Mouse (Mus musculus) layer of hippocampus, adult 8-10 months (tissue): ENCODE measurements around the gene Angptl2. TPM values are rescaled to one million over a fixed set of nuclear protein-coding genes. Genes with fewer than 3 reads are reported as not detected.
A peak's percentile ranks its signal among the peaks of the same experiment; 100 is the strongest.
"Not testable (repeated sequence)": the region's sequence is repeated elsewhere in the genome, so short reads cannot be mapped to it uniquely, and the experiment has no call there.

Experiments
- DNase-seq, 2 experiments: peaks; one replicate each; pipeline ENCODE4 v3.0.0; 2022; ENCODE audit warnings: low spot score in 2 of 2
- total RNA-seq, 4 experiments: library from RNA; stranded (reverse); gene quantifications; 2 replicates each; pipeline ENCODE4 v1.2.4; 2022

Gene Angptl2
- total RNA-seq, 4 experiments from 2014 or later = 1.5 to 3.7 (median 2.4) TPM

GRCm38 (mm10) chr2:33200368-33201068, 15.4 kb upstream of the Angptl2 start:
- no peak for DNase-seq

- no peak for DNase-seq
These were observed 12.6 kb upstream of the Angptl2 start for GRCm38 (mm10) chr2:33203284-33203683.

GRCm38 (mm10) chr2:33204980-33205379, 10.9 kb upstream of the Angptl2 start:
- DNase-seq = no peak

- DNase-seq = no peak
These were observed 9.8 kb upstream of the Angptl2 start for GRCm38 (mm10) chr2:33205939-33206525.

GRCm38 (mm10) chr2:33207069-33207468, 8.8 kb upstream of the Angptl2 start:
- DNase-seq = no peak

GRCm38 (mm10) chr2:33208134-33208533, 7.7 kb upstream of the Angptl2 start:
- no peak for DNase-seq

GRCm38 (mm10) chr2:33210841-33211240, 5.0 kb upstream of the Angptl2 start:
- no peak for DNase-seq

GRCm38 (mm10) chr2:33211263-33211662, 4.6 kb upstream of the Angptl2 start:
- not testable (repeated sequence) for DNase-seq

GRCm38 (mm10) chr2:33215177-33215699, 631 bp upstream of the Angptl2 start:
- no peak for DNase-seq

GRCm38 (mm10) chr2:33216645-33217424, 966 bp downstream of the Angptl2 start:
- DNase-seq = no peak

GRCm38 (mm10) chr2:33217425-33217794, 1.5 kb downstream of the Angptl2 start:
- no peak for DNase-seq

- peak in 1 of 2 experiments; percentile 36 for DNase-seq
These were observed 3.2 kb downstream of the Angptl2 start for GRCm38 (mm10) chr2:33218903-33219625.

GRCm38 (mm10) chr2:33219637-33220036, 3.8 kb downstream of the Angptl2 start:
- no peak for DNase-seq

- DNase-seq = no peak
These were observed 4.4 kb downstream of the Angptl2 start for GRCm38 (mm10) chr2:33220246-33220645.

GRCm38 (mm10) chr2:33220674-33221338, 4.9 kb downstream of the Angptl2 start:
- DNase-seq = no peak

- DNase-seq = no peak
These were observed 5.6 kb downstream of the Angptl2 start for GRCm38 (mm10) chr2:33221339-33221900.

GRCm38 (mm10) chr2:33222480-33222879, 6.6 kb downstream of the Angptl2 start:
- DNase-seq = no peak

GRCm38 (mm10) chr2:33223656-33224358, 7.9 kb downstream of the Angptl2 start:
- DNase-seq = no peak

GRCm38 (mm10) chr2:33225921-33226320, 10.1 kb downstream of the Angptl2 start:
- DNase-seq = no peak

- DNase-seq = no peak
These were observed 12.2 kb downstream of the Angptl2 start for GRCm38 (mm10) chr2:33228077-33228476.
